Mouse (Mus musculus): ENCODE data around the gene Gm10553.
"Not testable (repeated sequence)": the region's sequence is repeated elsewhere in the genome, so short reads cannot be mapped to it uniquely, and the experiment has no call there.

- TF ChIP-seq POLR2A (IDR thresholded peaks at IDR 0.05; ENCODE audit: low read depth, low read length); CTCF (IDR thresholded peaks at IDR 0.05; ENCODE audit: borderline replicate concordance, insufficient read depth, low read length): not testable (repeated sequence)
These were observed 12.3 kb downstream of the Gm10553 start for GRCm38 (mm10) chr1:85112266-85112665.
